Mouse (Mus musculus) kidney, embryonic 14.5 days (tissue): ENCODE results near the gene Rcc2. TPM values are rescaled to one million over a fixed set of nuclear protein-coding genes. Genes with fewer than 3 reads are reported as not detected.
A peak's percentile ranks its signal among the peaks of the same experiment; 100 is the strongest.

Experiments used
- ATAC-seq: fragments of 200-750 bp; cut with Nextera tagmentation; 2 replicates; pipeline ENCODE4 v1.8.0; 2017; ENCODE audit warnings: moderate number of reproducible peaks, mild to moderate bottlenecking, moderate TSS enrichment, moderate library complexity; ENCODE audit not compliant: low FRiP score, low TSS enrichment
- H3K27ac ChIP-seq: fragments of 300-500 bp; sonication (generic); 2 replicates; pipeline ENCODE4 v1.5.1; 2014; ENCODE audit warnings: low read depth, mild to moderate bottlenecking, low read length, moderate library complexity, mixed read lengths
- H3K27me3 ChIP-seq: fragments of 300-500 bp; sonication (generic); 2 replicates; pipeline ENCODE4 v1.6.1; 2014; ENCODE audit warnings: mild to moderate bottlenecking, low read length; ENCODE audit not compliant: control insufficient read depth, insufficient read depth
- H3K36me3 ChIP-seq: fragments of 300-500 bp; sonication (generic); 2 replicates; pipeline ENCODE4 v1.6.1; 2014; ENCODE audit warnings: low read length, mixed read lengths; ENCODE audit not compliant: control insufficient read depth, insufficient read depth
- H3K4me1 ChIP-seq: fragments of 300-500 bp; sonication (generic); 2 replicates; pipeline ENCODE4 v1.6.1; 2014; ENCODE audit warnings: low read length, mixed read lengths; ENCODE audit not compliant: control insufficient read depth, insufficient read depth
- H3K4me2 ChIP-seq: fragments of 300-500 bp; sonication (generic); replicated peaks from 2 replicates; pipeline ENCODE4 v1.6.1; 2014; ENCODE audit warnings: low read depth, mild to moderate bottlenecking, low read length
- H3K4me3 ChIP-seq: fragments of 300-500 bp; sonication (generic); 2 replicates; pipeline ENCODE4 v1.5.1; 2014; ENCODE audit warnings: mild to moderate bottlenecking, low read length
- H3K9ac ChIP-seq: fragments of 300-500 bp; sonication (generic); 2 replicates; pipeline ENCODE4 v1.6.1; 2014; ENCODE audit warnings: low read depth, mild to moderate bottlenecking, low read length, moderate library complexity
- H3K9me3 ChIP-seq: fragments of 300-500 bp; sonication (generic); 2 replicates; pipeline ENCODE4 v1.6.1; 2016; ENCODE audit warnings: low read length; ENCODE audit not compliant: control insufficient read depth
- WGBS: fragments of 180-500 bp; shearing (Covaris S2); extraction: QIAGEN DNeasy Blood & Tissue Kit; methylation state at CpG from one replicate; pipeline ENCODE4 v1.1.7; 2014; 5-methylcytosine and 5-hydroxymethylcytosine counted together
- polyA plus RNA-seq: library from polyadenylated mRNA; unstranded; fragments of >200 nt; fragmentation: Nextera tagmentation; extraction: Ambion mirVana; gene quantifications from 2 replicates; pipeline ENCODE4 v1.2.1, GENCODE M21; 2014

Rcc2 gene
- polyA plus RNA-seq, 1 experiment from 2014 or later = 35.3 TPM

DNA sequence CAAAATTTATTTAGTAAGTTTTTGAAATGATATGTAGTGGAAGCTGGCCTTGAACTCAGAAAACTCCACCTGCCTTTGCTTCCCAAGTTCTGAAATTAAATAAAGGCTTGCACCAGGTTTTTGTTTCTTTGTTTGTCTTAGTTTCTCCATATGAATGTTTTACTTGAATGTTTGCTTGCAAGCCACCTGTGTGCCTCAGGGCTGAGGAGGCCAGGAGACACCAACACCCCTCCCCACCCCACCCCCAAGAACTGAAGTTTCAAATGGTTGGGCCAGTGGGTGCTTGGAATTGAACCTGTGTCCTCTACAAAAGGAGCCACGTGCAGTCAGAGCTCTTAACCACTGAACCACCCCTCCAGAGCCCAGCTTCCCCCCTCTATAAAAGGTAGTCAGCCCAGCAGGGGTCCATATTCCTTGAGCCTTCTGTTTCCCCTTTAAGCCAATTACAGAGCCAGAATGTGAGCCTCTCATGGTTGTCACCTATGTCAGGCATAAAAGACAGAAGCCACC, 5.7 kb upstream of the Rcc2 start:
- Histone ChIP-seq H3K27me3 (peaks cover 3% of the 10 kb centered on the region; the same call in 1 of the 2 replicates), H3K9me3 (no peaks in the 10 kb centered on the region), H3K4me3 (no peak overlapping the region), H3K36me3 (no peaks in the 10 kb centered on the region), H3K4me1 (no peaks in the 10 kb centered on the region), H3K4me2 (no peak overlapping the region), H3K9ac (no peak overlapping the region), H3K27ac (no peak overlapping the region)
- 48% methylated on average over 1 of the region's 1 CpGs for WGBS
- ATAC-seq = no peak

DNA sequence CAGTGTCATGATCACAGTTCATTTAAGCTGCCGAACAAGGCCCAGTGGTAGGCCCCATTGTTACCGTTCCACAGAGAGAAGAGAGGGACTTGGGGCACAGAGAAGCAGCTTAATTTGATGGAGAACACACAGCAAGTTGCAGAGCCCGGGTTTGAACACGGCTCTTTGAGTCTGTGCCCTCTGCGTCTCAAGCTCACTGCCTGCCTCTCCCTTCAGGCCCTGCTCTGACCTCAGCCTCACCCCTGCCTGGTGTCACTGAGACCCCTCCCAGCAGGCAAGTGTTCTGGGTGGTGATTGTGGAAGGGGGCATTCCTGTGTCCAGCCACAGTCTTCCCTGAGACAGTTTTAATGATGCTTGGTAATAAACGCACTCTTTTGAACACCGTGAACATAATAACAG, 5.2 kb upstream of the Rcc2 start:
- Histone ChIP-seq H3K4me3 (no peak overlapping the region), H3K27me3 (peaks cover 3% of the 10 kb centered on the region; the same call in 1 of the 2 replicates), H3K9me3 (no peaks in the 10 kb centered on the region), H3K36me3 (no peaks in the 10 kb centered on the region), H3K9ac (no peak overlapping the region), H3K27ac (no peak overlapping the region), H3K4me1 (no peaks in the 10 kb centered on the region; the same call in 1 of the 2 replicates), H3K4me2 (no peak overlapping the region)
- ATAC-seq = no peak
- 63% methylated on average over 7 of the region's 7 CpGs for WGBS

DNA sequence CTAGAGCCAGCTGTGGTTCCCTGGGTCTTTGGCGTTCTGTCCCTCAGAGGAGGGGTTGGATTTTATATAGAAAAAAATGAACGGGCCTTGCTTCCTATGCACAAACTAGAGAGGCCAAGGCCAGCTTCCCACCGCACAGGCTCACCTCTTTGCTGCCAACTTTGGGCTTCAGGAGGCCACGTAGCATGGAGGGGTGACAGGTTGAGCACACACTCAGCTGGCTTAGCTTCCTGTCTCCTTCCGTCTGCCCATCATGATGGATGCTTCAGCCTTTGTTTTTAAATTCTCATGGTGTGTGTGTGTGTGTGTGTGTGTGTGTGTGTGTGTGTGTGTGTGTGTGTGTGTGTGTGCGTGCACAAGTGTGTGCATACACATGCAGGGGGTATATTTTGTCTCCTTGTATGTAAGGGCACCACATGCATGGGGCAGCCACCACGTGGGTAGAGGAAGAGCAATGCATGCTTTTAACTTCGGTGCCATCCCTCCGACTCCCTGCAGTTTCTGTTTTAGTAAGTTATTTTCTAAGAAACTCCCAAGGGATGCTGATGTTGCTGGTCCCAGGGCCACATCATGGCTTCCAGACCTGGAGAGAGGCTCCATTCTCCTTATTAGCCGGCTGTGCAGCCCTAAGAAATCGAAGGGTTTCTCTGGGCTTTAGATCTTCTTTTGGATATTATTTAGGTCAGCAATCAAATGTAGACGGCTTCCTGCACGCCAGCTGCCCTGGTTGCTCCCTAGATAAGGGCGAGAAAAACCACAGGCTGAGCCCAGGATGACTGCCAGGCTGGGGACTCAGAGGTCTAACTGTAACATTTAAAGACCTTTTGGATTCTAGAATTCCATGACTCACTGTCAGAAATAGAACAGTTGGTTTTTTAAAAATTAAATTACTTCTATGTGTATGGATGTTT, 4.4 kb upstream of the Rcc2 start:
- no peak overlapping the region for H3K4me3 ChIP-seq
- H3K9ac ChIP-seq = no peak overlapping the region
- H3K4me1 ChIP-seq = peaks cover 7% of the 10 kb centered on the region; the same call in 1 of the 2 replicates
- peaks cover 3% of the 10 kb centered on the region; the same call in 1 of the 2 replicates for H3K27me3 ChIP-seq
- H3K4me2 ChIP-seq = no peak overlapping the region
- 76% methylated on average over 14 of the region's 14 CpGs for WGBS
- ATAC-seq = no peak
- H3K36me3 ChIP-seq = no peaks in the 10 kb centered on the region
- H3K27ac ChIP-seq = no peak overlapping the region
- no peaks in the 10 kb centered on the region for H3K9me3 ChIP-seq

DNA sequence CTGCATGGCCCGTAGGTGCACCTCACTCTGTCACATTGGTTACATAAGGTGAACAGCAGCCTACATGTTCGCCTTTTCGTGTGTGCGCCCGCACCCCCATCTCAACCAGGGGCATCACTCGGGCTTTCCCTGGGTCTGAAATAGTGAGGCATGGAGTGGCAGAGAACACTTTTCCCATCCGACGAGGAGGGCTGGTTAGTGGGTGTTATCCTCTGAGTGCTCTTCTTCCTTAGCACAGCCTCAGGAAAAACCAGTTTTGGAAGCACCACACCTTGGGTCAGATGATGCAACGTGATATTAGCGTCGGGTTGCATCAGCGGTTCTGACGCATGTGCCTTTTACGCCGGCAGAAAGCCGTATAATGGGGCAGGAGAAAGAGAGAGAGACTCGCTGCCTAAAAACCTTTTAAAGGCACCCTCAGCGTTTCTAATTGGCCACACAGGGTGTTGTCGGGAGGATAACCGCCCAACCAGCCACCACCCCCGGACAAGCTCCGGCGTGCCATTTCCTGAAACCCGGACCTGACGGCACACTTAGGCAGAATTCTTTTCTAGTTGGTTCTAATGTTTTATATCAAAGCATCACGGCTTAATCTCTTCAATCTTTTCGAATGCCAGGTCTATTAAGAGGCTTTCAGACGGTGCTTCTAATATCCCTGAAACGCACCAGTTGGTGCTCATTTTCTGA, 757 bp upstream of the Rcc2 start:
- Histone ChIP-seq H3K36me3 (peaks cover 6% of the 10 kb centered on the region), H3K27ac (no peak overlapping the region), H3K9me3 (no peaks in the 10 kb centered on the region), H3K4me1 (peaks cover 25% of the 10 kb centered on the region), H3K9ac (peak overlapping the region; percentile 24; the same call in 1 of the 2 replicates), H3K4me2 (peak overlapping the region; percentile 84), H3K27me3 (peaks cover 3% of the 10 kb centered on the region; the same call in 1 of the 2 replicates), H3K4me3 (peak overlapping the region; percentile 95)
- no peak for ATAC-seq
- 6% methylated on average over 29 of the region's 29 CpGs for WGBS

DNA sequence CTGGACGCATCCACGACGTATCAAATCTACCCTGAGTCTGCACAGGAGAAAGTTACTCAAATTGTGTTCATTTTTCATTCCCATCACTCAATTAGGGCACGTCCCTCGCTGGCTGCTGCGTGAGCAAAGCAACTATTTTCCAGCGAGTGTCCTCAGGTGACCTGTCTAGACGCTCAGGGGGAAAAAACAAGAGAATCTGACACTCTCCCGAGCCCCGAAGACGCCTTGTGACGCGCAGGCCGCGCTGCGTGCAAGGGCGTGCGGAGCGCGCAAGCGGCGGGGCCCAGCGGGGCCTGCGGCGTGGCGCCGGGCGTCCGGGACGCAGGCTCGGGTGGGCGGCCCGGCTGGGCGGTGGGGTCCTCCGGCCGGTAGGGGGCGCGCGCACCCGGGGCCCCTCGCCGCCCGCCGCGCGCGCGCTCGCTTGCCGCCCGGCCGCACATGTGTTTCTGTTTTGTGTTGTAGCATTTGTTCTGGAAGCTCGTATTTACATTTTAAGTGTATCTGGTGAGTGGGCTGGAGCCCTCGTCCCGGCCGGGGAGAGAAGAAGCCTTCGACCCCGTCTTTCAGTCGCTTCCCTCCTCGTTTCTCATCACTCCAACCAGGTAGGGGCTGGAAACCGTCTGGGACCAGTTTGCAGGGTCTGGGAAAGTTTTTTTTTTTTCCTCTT, 841 bp downstream of the Rcc2 start:
- ATAC-seq = peak; percentile 65
- peaks cover 27% of the 10 kb centered on the region for H3K4me1 ChIP-seq
- peak overlapping the region; percentile 84 for H3K4me2 ChIP-seq
- peak overlapping the region; percentile 99 for H3K27ac ChIP-seq
- peaks cover 3% of the 10 kb centered on the region; the same call in 1 of the 2 replicates for H3K27me3 ChIP-seq
- H3K4me3 ChIP-seq = peak overlapping the region; percentile 95
- peak overlapping the region; percentile 98 for H3K9ac ChIP-seq
- peaks cover 18% of the 10 kb centered on the region for H3K36me3 ChIP-seq
- under 1% methylated on average over 60 of the region's 61 CpGs for WGBS
- H3K9me3 ChIP-seq = no peaks in the 10 kb centered on the region

DNA sequence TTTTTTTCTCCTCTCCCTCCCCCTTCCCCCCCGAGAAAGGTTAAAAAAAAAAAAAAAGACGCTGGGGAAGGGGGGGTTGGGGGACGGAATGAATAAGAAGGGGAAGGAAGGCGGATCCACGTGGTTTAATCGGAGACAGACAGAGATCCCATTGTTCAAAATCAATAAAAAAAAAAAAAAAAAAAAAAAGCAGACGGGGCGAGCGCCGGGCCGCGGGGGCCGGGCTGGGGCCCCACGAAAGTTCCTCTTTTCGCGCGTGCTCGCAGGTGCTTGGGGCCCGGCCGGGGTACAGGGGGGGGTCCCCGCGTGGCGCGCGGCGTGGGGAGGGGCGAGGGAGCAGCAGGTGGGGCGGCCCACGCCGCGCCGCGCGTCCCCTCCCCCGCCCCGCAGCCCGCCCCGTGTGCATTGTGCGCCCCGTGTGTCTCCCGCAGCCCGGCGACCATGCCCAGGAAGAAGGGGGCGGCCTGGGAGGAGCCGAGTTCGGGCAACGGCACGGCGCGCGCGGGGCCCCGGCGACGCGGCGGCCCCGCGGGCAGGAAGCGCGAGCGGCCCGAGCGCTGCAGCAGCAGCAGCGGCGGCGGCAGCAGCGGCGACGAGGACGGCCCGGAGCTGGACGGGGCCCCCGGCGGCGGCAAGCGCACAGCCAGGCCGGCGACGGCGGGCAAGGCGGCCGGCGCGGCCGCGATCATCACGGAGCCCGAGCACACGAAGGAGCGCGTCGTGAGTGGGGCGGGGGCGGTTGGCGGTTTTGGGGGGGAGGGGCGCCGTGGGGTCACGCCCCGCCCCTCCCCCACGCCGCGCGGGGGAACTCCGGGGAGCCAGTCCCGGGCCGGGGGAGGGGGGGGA, 1.6 kb downstream of the Rcc2 start:
- WGBS = under 1% methylated on average over 49 of the region's 107 CpGs
- Histone ChIP-seq H3K4me2 (peak overlapping the region; percentile 84), H3K9ac (peak overlapping the region; percentile 98), H3K4me3 (peak overlapping the region; percentile 95), H3K4me1 (peaks cover 27% of the 10 kb centered on the region), H3K27me3 (peaks cover 3% of the 10 kb centered on the region; the same call in 1 of the 2 replicates), H3K9me3 (no peaks in the 10 kb centered on the region), H3K27ac (peak overlapping the region; percentile 99), H3K36me3 (peaks cover 26% of the 10 kb centered on the region)
- ATAC-seq = peak; percentile 42

DNA sequence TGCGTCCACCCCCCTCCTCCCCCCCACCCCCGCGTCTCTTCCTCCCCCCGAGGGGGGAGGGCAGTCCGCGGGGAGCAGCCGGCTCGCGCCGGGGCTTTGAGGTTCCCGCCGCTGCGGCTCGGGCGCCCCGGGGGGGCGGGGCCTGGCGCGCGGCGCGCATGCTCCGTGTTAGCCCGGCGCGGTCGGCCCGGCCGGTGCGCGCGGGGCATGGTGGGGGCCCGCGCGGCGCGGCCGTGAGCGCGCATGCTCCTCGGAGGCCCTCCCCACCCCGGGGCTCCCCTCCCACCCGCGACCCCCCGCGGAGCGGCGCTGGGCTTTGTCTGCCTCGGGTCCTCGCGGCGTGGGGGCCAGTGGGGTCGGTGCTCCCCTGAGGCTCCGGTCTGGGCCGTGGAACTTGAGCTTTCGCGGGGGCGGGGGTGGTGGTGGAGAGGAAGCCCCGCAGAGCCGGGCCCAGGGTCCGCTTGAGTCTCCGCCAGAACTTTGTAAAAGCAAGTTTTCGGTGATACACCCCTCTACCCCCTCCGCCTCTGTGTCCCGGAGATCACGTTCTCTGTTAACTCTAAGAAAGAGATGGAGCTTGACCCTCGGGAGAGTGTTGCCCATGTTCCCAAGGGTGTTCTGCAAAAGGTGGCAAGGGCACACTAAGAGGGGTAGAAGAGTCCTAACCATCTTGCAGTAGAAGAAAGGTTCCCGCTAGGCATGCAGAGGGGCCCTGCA, 2.4 kb downstream of the Rcc2 start:
- H3K4me1 ChIP-seq = peaks cover 33% of the 10 kb centered on the region
- under 1% methylated on average over 26 of the region's 68 CpGs for WGBS
- peak; percentile 79 for ATAC-seq

More for the DNA sequence above, 2.4 kb downstream of the Rcc2 start:
- peaks cover 3% of the 10 kb centered on the region; the same call in 1 of the 2 replicates for H3K27me3 ChIP-seq
- peak overlapping the region; percentile 84 for H3K4me2 ChIP-seq
- H3K36me3 ChIP-seq = peaks cover 34% of the 10 kb centered on the region
- peak overlapping the region; percentile 99 for H3K27ac ChIP-seq
- peak overlapping the region; percentile 95 for H3K4me3 ChIP-seq
- peak overlapping the region; percentile 98 for H3K9ac ChIP-seq
- no peaks in the 10 kb centered on the region for H3K9me3 ChIP-seq
